Mouse (Mus musculus): ENCODE measurements around the gene Prkcd. TPM values are rescaled to one million over a fixed set of nuclear protein-coding genes. Genes with fewer than 3 reads are reported as not detected.

Gene Prkcd
- 10 to 100 TPM; 33.5 to 38.1 TPM for total RNA-seq (2021)

- peak; percentile 41 to 56 for DNase-seq
Measured at GRCm38 (mm10) chr14:30625856-30626726, at the start of gene Prkcd. Gene Prkcd, minus strand, starts transcription at chr14:30626210.

GRCm38 (mm10) chr14:30674947-30675346, 48.9 kb upstream of the Prkcd start:
- DNase-seq, result no peak

GRCm38 (mm10) chr14:30671986-30672312, 45.9 kb upstream of the Prkcd start:
- peak; percentile 86 to 90 for DNase-seq

- DNase-seq, result no peak
Measured at GRCm38 (mm10) chr14:30671095-30671985, 45.3 kb upstream of the Prkcd start.

- no peak for DNase-seq
Measured at GRCm38 (mm10) chr14:30670161-30670560, 44.2 kb upstream of the Prkcd start.

- no peak for DNase-seq
Measured at GRCm38 (mm10) chr14:30666604-30667003, 40.6 kb upstream of the Prkcd start.

GRCm38 (mm10) chr14:30666061-30666460, 40.1 kb upstream of the Prkcd start:
- no peak for DNase-seq

- no peak for DNase-seq
Measured at GRCm38 (mm10) chr14:30655531-30655930, 29.5 kb upstream of the Prkcd start.

- DNase-seq, result no peak
Measured at GRCm38 (mm10) chr14:30654691-30655228, 28.8 kb upstream of the Prkcd start.

- DNase-seq, result peak; percentile 97 to 98
Measured at GRCm38 (mm10) chr14:30653943-30654659, 28.1 kb upstream of the Prkcd start, which contains the start of gene Rft1. Gene Rft1, plus strand, starts transcription at chr14:30654360.

GRCm38 (mm10) chr14:30650969-30651368, 25.0 kb upstream of the Prkcd start:
- peak; percentile 37 to 42 for DNase-seq

- DNase-seq, result no peak
Measured at GRCm38 (mm10) chr14:30649745-30650144, 23.7 kb upstream of the Prkcd start.

GRCm38 (mm10) chr14:30648478-30648877, 22.5 kb upstream of the Prkcd start:
- no peak for DNase-seq

GRCm38 (mm10) chr14:30646486-30646885, 20.5 kb upstream of the Prkcd start:
- DNase-seq, result no peak

- no peak for DNase-seq
Measured at GRCm38 (mm10) chr14:30645066-30645465, 19.1 kb upstream of the Prkcd start.

- DNase-seq, result no peak
Measured at GRCm38 (mm10) chr14:30644026-30644425, 18.0 kb upstream of the Prkcd start.

- DNase-seq, result no peak
Measured at GRCm38 (mm10) chr14:30641748-30642147, 15.7 kb upstream of the Prkcd start.

- DNase-seq, result no peak
Measured at GRCm38 (mm10) chr14:30638686-30639085, 12.7 kb upstream of the Prkcd start.

- DNase-seq, result no peak
Measured at GRCm38 (mm10) chr14:30638009-30638408, 12.0 kb upstream of the Prkcd start.

GRCm38 (mm10) chr14:30637087-30637486, 11.1 kb upstream of the Prkcd start:
- DNase-seq, result no peak

GRCm38 (mm10) chr14:30636499-30636898, 10.5 kb upstream of the Prkcd start:
- no peak for DNase-seq

GRCm38 (mm10) chr14:30635219-30635910, 9.4 kb upstream of the Prkcd start:
- DNase-seq, result no peak

All from layer of hippocampus, postnatal 36 days (tissue).